Mouse (Mus musculus): Measurements from ENCODE around the gene Ppcs. TPM values are rescaled to one million over a fixed set of nuclear protein-coding genes. Genes with fewer than 3 reads are reported as not detected.

Gene Ppcs
- polyA plus RNA-seq, 1 experiment: 5.3 TPM

- no peaks in the 10 kb centered on the region for H3K27me3 ChIP-seq (ENCODE audit: control insufficient read depth, insufficient read depth, low read length)
- no peaks in the 10 kb centered on the region for H3K36me3 ChIP-seq (ENCODE audit: control insufficient read depth, insufficient read depth, low read length)
- no peak overlapping the region for H3K27ac ChIP-seq (ENCODE audit: control insufficient read depth, insufficient read depth, low read depth, low read length)
- TF ChIP-seq CTCF (IDR thresholded peaks at IDR 0.05; ENCODE audit: control insufficient read depth, insufficient read depth, insufficient replicate concordance, low read depth, low read length) (no peak), POLR2A (IDR thresholded peaks at IDR 0.05; ENCODE audit: control insufficient read depth, low read depth, low read length) (no peak)
- H3K4me1 ChIP-seq (ENCODE audit: control insufficient read depth, insufficient read depth, low read length): no peaks in the 10 kb centered on the region
- H3K4me3 ChIP-seq (ENCODE audit: control insufficient read depth, low read depth, low read length): no peak overlapping the region
These were observed 23.5 kb downstream of the Ppcs start for GRCm38 (mm10) chr4:119398751-119399150.

- no peaks in the 10 kb centered on the region for H3K36me3 ChIP-seq (ENCODE audit: control insufficient read depth, insufficient read depth, low read length)
- H3K27me3 ChIP-seq (ENCODE audit: control insufficient read depth, insufficient read depth, low read length): no peaks in the 10 kb centered on the region
- H3K4me1 ChIP-seq (ENCODE audit: control insufficient read depth, insufficient read depth, low read length): no peaks in the 10 kb centered on the region; the same call in 1 of the 2 replicates
- H3K4me3 ChIP-seq (ENCODE audit: control insufficient read depth, low read depth, low read length): no peak overlapping the region
- peak; percentile 83 for TF ChIP-seq CTCF (IDR thresholded peaks at IDR 0.05; ENCODE audit: control insufficient read depth, insufficient read depth, insufficient replicate concordance, low read depth, low read length)
- TF ChIP-seq POLR2A (IDR thresholded peaks at IDR 0.05; ENCODE audit: control insufficient read depth, low read depth, low read length): no peak
- H3K27ac ChIP-seq (ENCODE audit: control insufficient read depth, insufficient read depth, low read depth, low read length): no peak overlapping the region
These were observed 31.9 kb downstream of the Ppcs start for GRCm38 (mm10) chr4:119390369-119390768.

DNA sequence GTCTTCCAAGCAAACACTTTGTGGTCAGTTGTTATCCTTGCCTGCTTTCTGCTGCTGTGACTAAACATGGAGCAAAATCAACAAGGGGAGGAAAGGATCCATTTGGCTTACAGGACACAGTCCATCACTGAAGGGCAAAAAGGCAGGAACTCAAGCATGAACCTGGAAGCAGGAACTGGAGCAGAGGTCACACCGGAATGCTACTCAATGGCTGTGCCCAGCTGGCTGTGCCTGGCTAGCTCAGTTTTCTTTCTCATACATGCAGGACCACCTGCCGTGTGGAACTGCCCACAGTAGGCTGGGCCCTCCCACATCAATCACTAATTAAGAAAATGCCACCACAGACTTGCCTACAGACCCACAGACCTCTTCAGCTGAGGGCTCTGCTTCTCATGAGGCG, 33.0 kb downstream of the Ppcs start:
- Histone ChIP-seq H3K4me1 (ENCODE audit: control insufficient read depth, insufficient read depth, low read length) (no peaks in the 10 kb centered on the region; the same call in 1 of the 2 replicates), H3K4me3 (ENCODE audit: control insufficient read depth, low read depth, low read length) (no peak overlapping the region), H3K36me3 (ENCODE audit: control insufficient read depth, insufficient read depth, low read length) (no peaks in the 10 kb centered on the region), H3K27me3 (ENCODE audit: control insufficient read depth, insufficient read depth, low read length) (no peaks in the 10 kb centered on the region), H3K27ac (ENCODE audit: control insufficient read depth, insufficient read depth, low read depth, low read length) (no peak overlapping the region)
- TF ChIP-seq POLR2A (IDR thresholded peaks at IDR 0.05; ENCODE audit: control insufficient read depth, low read depth, low read length): no peak
- no peak for TF ChIP-seq CTCF (IDR thresholded peaks at IDR 0.05; ENCODE audit: control insufficient read depth, insufficient read depth, insufficient replicate concordance, low read depth, low read length)

DNA sequence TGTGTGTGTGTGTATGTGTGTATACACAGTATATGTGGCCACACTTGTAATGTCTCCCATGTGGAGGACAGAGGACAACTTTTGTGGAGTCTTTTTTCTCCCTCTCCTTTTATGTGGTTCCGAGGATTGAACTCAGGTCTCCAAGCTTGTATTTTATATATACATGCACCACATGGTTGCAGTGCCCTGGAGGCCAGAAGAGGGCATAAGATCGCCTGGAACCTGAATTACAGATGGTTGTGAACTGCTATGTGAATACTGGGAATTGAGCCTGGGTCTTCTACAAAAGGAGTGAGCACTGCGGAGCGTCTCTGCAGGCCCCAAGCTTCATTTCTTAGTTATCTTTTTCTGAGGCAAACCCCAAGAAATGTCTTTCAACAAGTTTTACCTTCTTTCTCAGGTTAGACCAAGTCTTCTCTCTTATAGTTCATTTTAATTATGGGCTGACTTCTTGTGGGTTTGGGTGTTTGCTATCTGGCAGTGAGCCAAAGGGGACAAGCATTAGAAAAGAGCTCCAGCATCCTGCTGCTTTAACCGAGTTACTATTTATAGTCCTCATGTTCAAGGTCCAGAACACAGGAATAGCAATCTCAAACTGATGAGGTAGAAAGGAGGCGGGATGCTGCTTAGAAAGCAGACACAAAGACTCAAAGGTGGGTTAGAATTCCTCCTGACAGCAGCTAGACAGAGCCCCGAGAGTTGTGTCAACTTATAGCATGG, 40.6 kb downstream of the Ppcs start:
- Histone ChIP-seq H3K27ac (ENCODE audit: control insufficient read depth, insufficient read depth, low read depth, low read length) (no peak overlapping the region), H3K4me3 (ENCODE audit: control insufficient read depth, low read depth, low read length) (peak overlapping the region; percentile 70), H3K4me1 (ENCODE audit: control insufficient read depth, insufficient read depth, low read length) (no peaks in the 10 kb centered on the region; the same call in 1 of the 2 replicates), H3K36me3 (ENCODE audit: control insufficient read depth, insufficient read depth, low read length) (no peaks in the 10 kb centered on the region), H3K27me3 (ENCODE audit: control insufficient read depth, insufficient read depth, low read length) (no peaks in the 10 kb centered on the region)
- TF ChIP-seq CTCF (IDR thresholded peaks at IDR 0.05; ENCODE audit: control insufficient read depth, insufficient read depth, insufficient replicate concordance, low read depth, low read length) (no peak), POLR2A (IDR thresholded peaks at IDR 0.05; ENCODE audit: control insufficient read depth, low read depth, low read length) (no peak)

- H3K4me3 ChIP-seq (ENCODE audit: control insufficient read depth, low read depth, low read length): no peak overlapping the region
- no peak overlapping the region for H3K27ac ChIP-seq (ENCODE audit: control insufficient read depth, insufficient read depth, low read depth, low read length)
- no peak for TF ChIP-seq CTCF (IDR thresholded peaks at IDR 0.05; ENCODE audit: control insufficient read depth, insufficient read depth, insufficient replicate concordance, low read depth, low read length)
- TF ChIP-seq POLR2A (IDR thresholded peaks at IDR 0.05; ENCODE audit: control insufficient read depth, low read depth, low read length): no peak
- H3K27me3 ChIP-seq (ENCODE audit: control insufficient read depth, insufficient read depth, low read length): no peaks in the 10 kb centered on the region
- H3K36me3 ChIP-seq (ENCODE audit: control insufficient read depth, insufficient read depth, low read length): no peaks in the 10 kb centered on the region
- no peaks in the 10 kb centered on the region for H3K4me1 ChIP-seq (ENCODE audit: control insufficient read depth, insufficient read depth, low read length)
These were observed 52.8 kb downstream of the Ppcs start for GRCm38 (mm10) chr4:119369460-119369859.

Other genes with a start within 250 kb of the Ppcs start
- 25.9 and 28.6 TPM in 2 replicates for gene Zfp691, start 248.2 kb downstream of the Ppcs start, polyA plus RNA-seq (2012; rRNA removed)
- 0.17 and 0.18 TPM in 2 replicates for gene Ermap, start 232.4 kb downstream of the Ppcs start, polyA plus RNA-seq (2012; rRNA removed)
- gene Svbp, start 227.1 kb downstream of the Ppcs start, polyA plus RNA-seq (2012; rRNA removed): 186 and 207 TPM in 2 replicates
- gene Tmem269, start 204.2 kb downstream of the Ppcs start, polyA plus RNA-seq (2012; rRNA removed): 114 and 136 TPM in 2 replicates
- gene AU022252, start 189.7 kb downstream of the Ppcs start, polyA plus RNA-seq (2012; rRNA removed): 14.1 and 18.6 TPM in 2 replicates
- gene P3h1, start 189.5 kb downstream of the Ppcs start, polyA plus RNA-seq (2012; rRNA removed): 10.4 and 11.9 TPM in 2 replicates
- not detected in 2 replicates for gene Cldn19, start 167.0 kb downstream of the Ppcs start, polyA plus RNA-seq (2012; rRNA removed)
- 821 and 914 TPM in 2 replicates for gene Ybx1, start 127.8 kb downstream of the Ppcs start, polyA plus RNA-seq (2012; rRNA removed)
- gene Ppih, start 101.9 kb downstream of the Ppcs start, polyA plus RNA-seq (2012; rRNA removed): 20.1 and 28.9 TPM in 2 replicates
- gene Ccdc30, start 6.9 kb downstream of the Ppcs start, polyA plus RNA-seq (2012; rRNA removed): 182 and 206 TPM in 2 replicates
- gene Zmynd12, start 394 bp upstream of the Ppcs start, polyA plus RNA-seq (2012; rRNA removed): 89.5 and 104 TPM in 2 replicates
- gene Rimkla, start 70.2 kb upstream of the Ppcs start, polyA plus RNA-seq (2012; rRNA removed): 0.46 and 0.65 TPM in 2 replicates
- gene Foxj3, start 114.6 kb upstream of the Ppcs start, polyA plus RNA-seq (2012; rRNA removed): 7.2 and 8.8 TPM in 2 replicates
- 10.3 and 12.0 TPM in 2 replicates for gene Frg2f1, start 117.1 kb upstream of the Ppcs start, polyA plus RNA-seq (2012; rRNA removed)
- gene Guca2a, start 215.3 kb upstream of the Ppcs start, polyA plus RNA-seq (2012; rRNA removed): 0.78 and 1.3 TPM in 2 replicates
- gene Guca2b, start 236.5 kb upstream of the Ppcs start, polyA plus RNA-seq (2012; rRNA removed): 0.48 and 3.0 TPM in 2 replicates